Mouse (Mus musculus) testis, postnatal 14 days (tissue): ENCODE results near the gene Onecut3.

Experiments used
- DNase-seq: peaks from one replicate; pipeline ENCODE4 v3.0.0; 2021; ENCODE audit warnings: low spot score

The Onecut3 gene

GRCm38 (mm10) chr10:80553997-80554396, 59.4 kb downstream of the Onecut3 start:
- no peak for DNase-seq

- peak; percentile 73 for DNase-seq
Observed at GRCm38 (mm10) chr10:80557346-80557965, 62.8 kb downstream of the Onecut3 start.

- no peak for DNase-seq
Observed at GRCm38 (mm10) chr10:80559431-80559830, 64.8 kb downstream of the Onecut3 start.

GRCm38 (mm10) chr10:80560621-80561020, 66.0 kb downstream of the Onecut3 start:
- DNase-seq = no peak

- peak; percentile 91 for DNase-seq
Observed at GRCm38 (mm10) chr10:80561116-80561944, 66.7 kb downstream of the Onecut3 start, which contains the start of gene Rexo1. Rexo1 (minus strand) TSS chr10:80561560.

GRCm38 (mm10) chr10:80566375-80567092, 71.9 kb downstream of the Onecut3 start:
- peak; percentile 77 for DNase-seq
